Mouse (Mus musculus) ES-E14 (cell line): ENCODE data around the gene Cab39.

ENCODE experiments used
- CHD2 ChIP-seq: IDR thresholded peaks from 2 replicates; pipeline ENCODE4 v1.6.1; 2014; ENCODE audit warnings: mild to moderate bottlenecking, low read depth, low read length, inconsistent platforms
- HCFC1 ChIP-seq: IDR thresholded peaks from 2 replicates; pipeline ENCODE4 v1.6.1; 2012; ENCODE audit warnings: low read length, inconsistent platforms, borderline replicate concordance; ENCODE audit not compliant: insufficient read depth
- MAFK ChIP-seq: IDR thresholded peaks from 2 replicates; pipeline ENCODE4 v1.6.1; 2014; ENCODE audit warnings: mild to moderate bottlenecking, low read depth, low read length, inconsistent platforms; ENCODE audit not compliant: insufficient read depth
- ZNF384 ChIP-seq: IDR thresholded peaks from 2 replicates; pipeline ENCODE4 v1.6.1; 2012; ENCODE audit warnings: low read depth, low read length, inconsistent platforms

GRCm38 (mm10) chr1:85751494-85751893, 41.7 kb upstream of the Cab39 start:
- TF ChIP-seq HCFC1 (no peak), CHD2 (no peak), ZNF384 (no peak), MAFK (no peak)
